Mouse (Mus musculus) adrenal gland, adult (tissue): Measurements from ENCODE around the gene Trpm2.

Source experiments
- DNase-seq, 2 experiments: peaks; one replicate each; pipeline ENCODE4 v3.0.0; 2022 to 2023; ENCODE audit warnings: low spot score in 1 of 2; ENCODE audit not compliant: inconsistent age in 2 of 2

The Trpm2 gene

GRCm38 (mm10) chr10:77902894-77903715, 67.3 kb downstream of the Trpm2 start:
- DNase-seq, result peak; percentile 40

- peak; percentile 67 to 90 for DNase-seq
These were observed 68.0 kb downstream of the Trpm2 start, which contains the start of gene Lrrc3 for GRCm38 (mm10) chr10:77902211-77902893. TSS of gene Lrrc3 (minus strand) at chr10:77902536.

GRCm38 (mm10) chr10:77901871-77902210, 68.5 kb downstream of the Trpm2 start:
- DNase-seq, result no peak

DNA sequence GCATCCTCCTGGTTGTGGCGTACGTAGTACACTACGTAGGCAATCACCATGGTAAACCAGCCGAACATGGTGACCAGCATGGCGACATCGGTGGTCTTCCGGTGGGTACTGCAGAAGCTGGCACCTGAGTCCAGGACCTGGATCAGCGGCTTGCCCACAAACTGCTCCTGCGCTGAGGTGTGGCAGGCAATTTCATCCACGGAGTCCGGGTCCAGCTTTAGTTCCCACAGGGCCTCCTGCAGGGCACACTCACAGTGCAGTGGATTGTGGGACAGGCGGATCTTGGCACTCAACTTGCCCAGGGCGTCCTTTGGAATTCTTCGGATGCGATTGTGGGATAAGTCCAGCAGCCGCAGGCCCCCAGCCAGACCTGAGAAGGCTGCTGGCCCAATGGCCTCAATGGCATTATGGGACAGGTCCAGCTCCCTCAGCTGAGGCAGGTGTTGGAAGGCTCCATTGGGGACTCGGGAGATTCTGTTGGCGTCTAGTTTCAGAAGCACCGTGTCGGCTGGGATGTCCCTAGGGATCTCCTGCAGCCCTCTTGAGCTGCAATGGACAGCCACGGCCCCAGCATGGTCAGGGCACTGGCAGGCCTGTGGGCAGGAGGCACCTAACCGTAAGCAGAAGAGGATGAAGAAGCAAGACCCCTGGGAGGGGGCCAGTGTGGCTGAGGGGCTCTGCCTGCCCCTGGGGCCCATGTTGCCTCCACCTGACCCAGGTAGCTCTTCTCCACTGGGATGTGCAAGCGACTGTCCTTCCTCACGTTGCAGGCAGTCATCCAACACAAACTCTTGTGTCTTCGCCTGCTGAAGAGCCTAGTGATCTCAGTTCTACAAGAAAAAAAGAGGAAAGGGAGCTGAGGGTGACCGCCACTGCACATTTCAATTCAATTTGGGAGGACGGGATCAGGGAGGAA, 69.2 kb downstream of the Trpm2 start:
- peak in 1 of 2 experiments; percentile 33 for DNase-seq

GRCm38 (mm10) chr10:77900126-77900525, 70.2 kb downstream of the Trpm2 start:
- DNase-seq, result no peak

DNA sequence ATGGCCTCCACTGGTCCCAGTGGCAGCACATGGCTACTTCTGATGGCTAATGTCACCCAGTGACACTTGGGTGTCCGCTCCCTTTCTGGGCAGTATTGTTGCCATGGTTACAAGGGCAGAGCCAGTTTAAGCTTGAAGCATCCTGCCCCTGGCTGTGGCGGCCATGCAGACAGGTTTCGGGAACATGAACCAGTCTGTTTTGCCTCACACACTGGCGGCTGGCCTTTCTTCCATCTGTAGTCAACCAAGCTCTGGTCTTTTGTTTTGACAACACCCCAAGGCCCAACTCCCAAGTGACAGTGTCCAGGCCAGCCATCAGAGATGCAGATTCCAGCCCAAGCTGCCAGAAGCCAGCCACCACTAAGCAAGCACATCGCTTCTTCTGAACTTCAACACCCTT, 74.8 kb downstream of the Trpm2 start:
- DNase-seq, result peak; percentile 23 to 40

DNA sequence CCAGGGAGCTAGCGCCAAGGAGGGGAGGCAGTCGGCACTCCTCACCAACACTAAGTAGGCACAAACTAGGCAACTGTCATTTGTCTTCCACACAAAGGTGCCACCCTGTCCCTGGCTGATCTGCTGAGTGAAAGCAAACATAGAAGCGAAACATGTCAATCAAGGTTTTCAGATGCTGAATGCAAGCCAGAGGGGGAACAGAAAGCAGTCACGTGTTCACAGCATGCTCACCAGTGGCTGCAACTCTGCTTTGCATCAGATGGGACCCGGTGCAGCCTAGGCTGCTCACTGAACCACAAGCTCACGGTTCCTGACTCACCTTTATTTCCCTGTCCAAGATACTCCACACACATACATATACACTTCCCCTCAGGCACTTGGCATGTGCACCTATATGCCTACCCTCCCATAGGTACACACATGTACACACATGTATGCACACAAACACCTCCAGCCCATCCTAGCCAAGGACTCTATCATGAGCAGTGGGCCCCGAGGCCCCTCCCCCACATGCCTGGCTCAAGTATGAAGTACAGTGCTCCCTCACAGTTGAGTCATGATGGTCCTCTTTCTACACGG, 79.3 kb downstream of the Trpm2 start:
- no peak for DNase-seq

- no peak for DNase-seq
These were observed 84.2 kb downstream of the Trpm2 start for GRCm38 (mm10) chr10:77886007-77886747.

DNA sequence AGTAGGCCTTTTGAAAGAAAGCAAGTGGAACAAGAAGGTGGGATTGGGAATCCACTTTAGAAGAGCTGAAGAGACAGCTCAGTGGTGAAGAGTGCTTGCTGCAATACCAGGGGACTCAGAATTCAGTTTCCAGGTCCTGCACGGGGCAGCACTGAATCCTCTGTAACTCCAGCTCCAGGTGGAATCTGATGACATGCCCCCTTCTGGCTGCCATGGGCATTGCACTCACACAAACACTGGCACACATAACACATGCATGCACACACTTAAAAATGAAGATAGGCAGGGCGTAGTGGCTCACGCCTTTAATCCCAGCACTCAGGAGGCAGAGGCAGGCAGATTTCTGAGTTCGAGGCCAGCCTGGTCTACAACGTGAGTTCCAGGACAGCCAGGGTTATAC, 87.8 kb downstream of the Trpm2 start:
- DNase-seq, result no peak

GRCm38 (mm10) chr10:77880305-77880704, 90.1 kb downstream of the Trpm2 start:
- DNase-seq, result no peak

DNA sequence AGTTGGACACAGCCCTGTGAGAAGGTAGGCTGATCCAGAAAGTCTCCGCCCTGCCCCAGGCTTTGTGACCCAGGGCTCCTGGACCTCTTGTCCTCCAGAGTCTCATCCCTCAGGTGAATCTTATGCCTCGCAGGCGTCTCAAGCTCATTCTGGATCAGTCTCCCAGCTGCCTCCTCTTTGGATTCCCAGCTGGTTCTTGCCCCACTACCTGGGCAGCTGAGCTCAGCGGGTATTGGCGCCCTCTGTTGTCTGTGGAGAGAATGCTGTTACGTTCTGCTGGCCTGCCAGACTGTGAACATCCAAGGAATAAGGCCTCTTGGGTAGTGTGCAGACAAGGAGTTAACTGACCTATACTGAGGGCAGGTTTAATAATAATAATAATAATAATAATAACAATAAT, 91.4 kb downstream of the Trpm2 start:
- peak; percentile 32 to 77 for DNase-seq

DNA sequence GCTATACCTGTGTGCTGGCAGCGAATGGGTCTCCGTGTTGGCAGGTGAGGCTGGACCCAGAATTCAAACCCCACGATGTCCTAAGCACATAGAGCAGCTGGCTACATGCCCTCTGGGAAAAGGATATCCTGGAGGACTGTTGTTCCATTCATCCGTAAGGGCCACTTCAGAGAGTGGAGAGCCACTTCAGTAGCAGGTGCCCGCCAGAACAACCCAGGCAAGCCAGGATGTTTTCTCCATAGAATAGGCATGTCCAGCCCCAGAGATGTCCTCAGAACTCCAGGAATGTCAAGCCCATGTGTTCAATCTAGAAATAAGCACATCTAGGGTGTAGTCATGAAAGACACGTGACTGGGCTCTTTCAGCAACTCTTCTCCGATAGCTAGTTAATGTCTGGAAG, 100.7 kb downstream of the Trpm2 start:
- DNase-seq, result no peak

- DNase-seq, result no peak
These were observed 102.8 kb downstream of the Trpm2 start for GRCm38 (mm10) chr10:77867546-77867945.

GRCm38 (mm10) chr10:77864762-77865143, 105.6 kb downstream of the Trpm2 start:
- no peak for DNase-seq

GRCm38 (mm10) chr10:77864067-77864761, 106.1 kb downstream of the Trpm2 start:
- peak; percentile 74 to 80 for DNase-seq

DNA sequence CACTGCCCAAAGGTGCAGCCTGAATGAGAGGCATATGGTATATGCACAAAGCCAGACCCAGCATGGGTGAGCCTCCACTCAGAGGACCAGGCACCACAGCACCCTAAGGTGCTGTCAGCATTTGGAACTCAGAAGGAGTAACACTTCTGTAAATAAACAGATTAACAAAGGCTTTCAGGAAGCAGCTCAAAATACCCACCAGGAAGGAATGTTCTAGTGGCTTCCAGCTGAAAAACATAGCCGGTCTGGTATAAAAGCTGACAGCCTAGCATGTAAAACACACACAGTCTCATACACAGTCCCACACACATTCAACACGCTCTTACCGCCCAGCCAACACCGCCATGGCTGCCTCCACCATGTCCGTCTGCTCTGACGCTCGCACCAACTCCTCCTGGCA, 108.7 kb downstream of the Trpm2 start, which contains the start of gene Gm3285:
TSS of gene Gm3285 (plus strand) at position 301 of the 400 bp plus-strand sequence.
- no peak for DNase-seq
